Mouse (Mus musculus): ENCODE measurements around the gene Asf1a. TPM values are rescaled to one million over a fixed set of nuclear protein-coding genes. Genes with fewer than 3 reads are reported as not detected.

Asf1a gene
- polyA plus RNA-seq (2017; shearing (Covaris generic)): 103 TPM

GRCm38 (mm10) chr10:53596677-53597120 is at the start of gene Asf1a:
Gene Asf1a, plus strand, starts transcription at chr10:53596757.

GRCm38 (mm10) chr10:53630339-53630738 is 33.8 kb downstream of the Asf1a start, which contains the start of gene Mcm9:
Gene Mcm9, minus strand, starts transcription at chr10:53630439.

Other genes starting within 250 kb of the Asf1a start
- gene Cep85l, start 216.8 kb upstream of the Asf1a start, polyA plus RNA-seq (2017; shearing (Covaris generic)): 10.9 TPM
- 26.8 TPM for gene Mcm9, start 33.7 kb downstream of the Asf1a start, polyA plus RNA-seq (2017; shearing (Covaris generic))
- gene Fam184a, start 154.4 kb downstream of the Asf1a start, polyA plus RNA-seq (2017; shearing (Covaris generic)): 0.25 TPM